In the genomic region with DNA sequence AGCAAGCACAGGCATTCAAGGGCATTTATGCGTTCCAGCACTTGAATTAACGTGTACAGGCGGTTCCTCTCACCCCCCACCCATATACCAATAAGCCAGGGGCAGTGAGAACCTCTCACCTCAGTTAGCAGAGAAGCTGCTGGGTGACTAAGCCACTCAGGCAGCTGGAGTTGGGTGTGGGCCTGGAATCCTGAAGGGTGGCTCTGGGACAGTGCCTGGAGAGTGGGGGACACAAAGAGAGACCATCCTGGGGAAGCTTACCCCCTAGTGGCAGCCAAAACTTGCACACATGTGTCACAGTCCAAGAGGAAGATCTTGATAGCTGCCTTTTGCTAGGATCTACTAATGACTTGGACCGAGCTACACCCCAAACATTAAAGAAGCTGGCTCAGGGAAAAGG, we compare ENCODE assay signal across 19 mouse cellular contexts. TPM values are rescaled to one million over a fixed set of nuclear protein-coding genes. Genes with fewer than 3 reads are reported as not detected.
DNase-seq lines count a peak whose midpoint lies in the region; ATAC-seq lines count a peak whose summit lies in the region.
"Had no signal": no experiment of that assay in that cellular context is flagged by ENCODE, and none has a peak within 500 bp of the region (broad histone marks: within the 10 kb centered on the region; RNA-seq: fewer than 3 reads in every experiment).

No protein-coding gene starts in this region.

- no peak overlapping the region for H3K4me2 ChIP-seq in liver, embryonic 11.5 days
- H3K4me2 ChIP-seq: forebrain, embryonic 12.5 days; kidney, embryonic 15.5 days; limb, embryonic 13.5 days; stomach, embryonic 15.5 days had no signal

- 76% methylated on average over 4 of the region's 4 CpGs for WGBS in liver, embryonic 11.5 days

- H3K4me1 ChIP-seq in liver, embryonic 11.5 days (replicated peaks; ENCODE audit: control insufficient read depth, insufficient read depth, low read length) = peaks cover 3% of the 10 kb centered on the region; the same call in 1 of the 2 replicates
- H3K4me1 ChIP-seq: forebrain, embryonic 12.5 days; limb, embryonic 13.5 days had no signal

- H3K27me3 ChIP-seq in liver, embryonic 11.5 days (replicated peaks; ENCODE audit: control insufficient read depth, insufficient read depth, low read length) = peaks cover 10% of the 10 kb centered on the region
- H3K27me3 ChIP-seq: kidney, embryonic 15.5 days; stomach, embryonic 15.5 days had no signal

- DNase-seq in frontal cortex, postnatal 36 days (ENCODE audit: low spot score in 2 of 2) = no peak
- no peak for DNase-seq in liver, embryonic 11.5 days (ENCODE audit: low spot score)
- DNase-seq in liver = no peak
- peak; percentile 38 for DNase-seq in testis, postnatal 10 days (ENCODE audit: low spot score)
- DNase-seq in testis, postnatal 14 days (ENCODE audit: low spot score) = no peak
- no peak for DNase-seq in urinary bladder, adult 18-20 months (ENCODE audit: low spot score in 2 of 2)
- no peak for DNase-seq in urinary bladder, adult 2 months (ENCODE audit: low spot score)
- DNase-seq: adrenal gland, adult 2 months; cerebellum, adult 8-10 months; lung, adult 2 months had no signal

- no peak overlapping the region for H3K27ac ChIP-seq in liver, embryonic 11.5 days (ENCODE audit: low read depth, low read length)
- H3K27ac ChIP-seq: forebrain, embryonic 12.5 days; kidney, embryonic 15.5 days; limb, embryonic 13.5 days; stomach, embryonic 15.5 days had no signal

- H3K9ac ChIP-seq in liver, embryonic 11.5 days (ENCODE audit: low read depth, low read length) = no peak overlapping the region
- H3K9ac ChIP-seq: forebrain, embryonic 12.5 days; kidney, embryonic 15.5 days; limb, embryonic 13.5 days; stomach, embryonic 15.5 days had no signal

- peaks cover 21% of the 10 kb centered on the region for H3K36me3 ChIP-seq in liver, embryonic 11.5 days (ENCODE audit: control insufficient read depth, insufficient read depth, low read length)

- H3K9me3 ChIP-seq in liver, embryonic 11.5 days (ENCODE audit: control insufficient read depth, low read length) = no peaks in the 10 kb centered on the region
- H3K9me3 ChIP-seq: forebrain, embryonic 12.5 days; G1E; kidney, embryonic 15.5 days; limb, embryonic 13.5 days; stomach, embryonic 15.5 days had no signal

- ATAC-seq in frontal cortex, adult (ENCODE audit: low TSS enrichment) = 0 out of 2 replicates have a peak, but pooled peaks have one; percentile 8
- ATAC-seq in liver, embryonic 11.5 days (replicated peaks; ENCODE audit: low FRiP score) = peak; percentile 21; the same call in 1 of the 2 replicates
- ATAC-seq: CD4-positive, CD25-positive, alpha-beta regulatory T cell, adult 4 months; inflammation-experienced regulatory T-cells, adult 6 months; midbrain, embryonic 16.5 days had no signal

- H3K4me3 ChIP-seq in liver, embryonic 11.5 days (ENCODE audit: low read depth, low read length) = no peak overlapping the region
- H3K4me3 ChIP-seq: forebrain, embryonic 12.5 days; kidney, embryonic 15.5 days; limb, embryonic 13.5 days; stomach, embryonic 15.5 days had no signal

RNA-seq across cellular contexts. Expression of a gene that starts 14.4 kb away (rescaled TPM):
- 0.99 and 1.1 TPM in 2 replicates for polyA plus RNA-seq in liver, embryonic 11.5 days (2014; fragmentation: Nextera tagmentation; extraction: Ambion mirVana)
- 0.32 and 0.34 TPM in 2 replicates for polyA plus RNA-seq in urinary bladder, adult 2 months (2012; rRNA removed)

RNA-seq across cellular contexts. Expression of a gene that starts 26.0 kb away (rescaled TPM):
- polyA plus RNA-seq in liver, embryonic 11.5 days (2014; fragmentation: Nextera tagmentation; extraction: Ambion mirVana) = 139 and 143 TPM in 2 replicates
- polyA plus RNA-seq in urinary bladder, adult 2 months (2012; rRNA removed) = 128 and 139 TPM in 2 replicates

RNA-seq across cellular contexts. Expression of a gene that starts 26.1 kb away (rescaled TPM):
- 3.8 and 4.3 TPM in 2 replicates for polyA plus RNA-seq in liver, embryonic 11.5 days (2014; fragmentation: Nextera tagmentation; extraction: Ambion mirVana)
- 2.3 and 2.7 TPM in 2 replicates for polyA plus RNA-seq in urinary bladder, adult 2 months (2012; rRNA removed)

RNA-seq across cellular contexts. Expression of a gene that starts 41.0 kb away (rescaled TPM):
- 4.0 and 5.7 TPM in 2 replicates for polyA plus RNA-seq in liver, embryonic 11.5 days (2014; fragmentation: Nextera tagmentation; extraction: Ambion mirVana)
- polyA plus RNA-seq in urinary bladder, adult 2 months (2012; rRNA removed) = 6.0 and 7.7 TPM in 2 replicates
- polyA plus RNA-seq: CD4-positive, CD25-positive, alpha-beta regulatory T cell, adult 4 months; G1E; inflammation-experienced regulatory T-cells, adult 6 months had no signal
